Mouse (Mus musculus): Measurements from ENCODE around the gene Gm37240. TPM values are rescaled to one million over a fixed set of nuclear protein-coding genes. Genes with fewer than 3 reads are reported as not detected.

Gm37240 gene
- polyA plus RNA-seq, 1 experiment from 2014 or later, result 0.48 TPM

DNA sequence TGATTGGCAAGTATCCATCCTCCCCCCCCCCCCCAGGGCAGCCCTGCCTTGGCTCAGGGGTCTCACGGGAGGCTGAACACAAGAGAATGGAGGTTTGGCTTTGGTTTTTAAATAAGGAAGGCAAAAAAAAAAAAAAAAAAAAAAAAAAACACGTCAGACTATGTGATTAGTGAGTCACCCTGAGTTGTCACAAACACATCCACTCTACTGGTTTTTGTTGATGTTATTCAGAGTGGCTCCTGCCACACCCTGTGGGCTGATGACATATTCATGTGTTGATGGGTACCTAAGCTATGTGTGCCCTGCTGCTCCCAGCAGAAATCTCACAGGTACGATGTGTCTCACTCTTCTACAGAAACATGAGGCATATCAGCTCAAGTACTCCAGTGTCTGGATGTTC lies 1436.7 kb downstream of the Gm37240 start:
- Histone ChIP-seq H3K27ac (no peak overlapping the region), H3K9me3 (replicated peaks) (no peaks in the 10 kb centered on the region), H3K27me3 (no peaks in the 10 kb centered on the region), H3K4me2 (no peak overlapping the region), H3K4me1 (peaks cover 7% of the 10 kb centered on the region; the same call in 1 of the 2 replicates), H3K9ac (no peak overlapping the region), H3K36me3 (ENCODE audit: poor library complexity, severe bottlenecking) (no peaks in the 10 kb centered on the region), H3K4me3 (no peak overlapping the region)
- 51% methylated on average over 3 of the region's 3 CpGs for WGBS
- no peak for ATAC-seq

DNA sequence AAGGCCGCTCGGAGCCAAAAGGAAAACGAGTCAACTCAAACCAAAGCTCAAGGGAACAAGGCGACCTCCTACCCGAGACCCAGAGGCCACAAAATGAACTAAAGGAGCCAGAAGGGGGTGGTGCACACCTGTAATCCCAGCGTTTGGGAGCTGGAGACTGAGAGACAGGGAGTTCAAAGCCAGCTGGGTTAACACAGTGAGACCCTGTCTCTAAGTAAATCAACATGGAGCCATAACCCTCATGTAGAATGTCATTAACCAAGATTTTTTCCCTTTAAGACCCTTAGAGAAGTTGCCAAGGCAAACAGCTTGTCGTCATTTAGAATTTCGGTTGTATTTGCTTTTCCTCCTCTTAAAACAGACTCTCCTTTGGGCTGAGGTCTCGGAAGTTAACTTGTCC lies 1438.3 kb downstream of the Gm37240 start:
- H3K4me1 ChIP-seq, result peaks cover 7% of the 10 kb centered on the region; the same call in 1 of the 2 replicates
- H3K4me2 ChIP-seq, result no peak overlapping the region
- H3K9me3 ChIP-seq (replicated peaks), result no peaks in the 10 kb centered on the region
- H3K27me3 ChIP-seq, result no peaks in the 10 kb centered on the region
- H3K27ac ChIP-seq, result no peak overlapping the region
- H3K9ac ChIP-seq, result no peak overlapping the region
- H3K36me3 ChIP-seq (ENCODE audit: poor library complexity, severe bottlenecking), result no peaks in the 10 kb centered on the region
- no peak overlapping the region for H3K4me3 ChIP-seq
- WGBS, result 87% methylated on average over 9 of the region's 9 CpGs
- no peak for ATAC-seq

DNA sequence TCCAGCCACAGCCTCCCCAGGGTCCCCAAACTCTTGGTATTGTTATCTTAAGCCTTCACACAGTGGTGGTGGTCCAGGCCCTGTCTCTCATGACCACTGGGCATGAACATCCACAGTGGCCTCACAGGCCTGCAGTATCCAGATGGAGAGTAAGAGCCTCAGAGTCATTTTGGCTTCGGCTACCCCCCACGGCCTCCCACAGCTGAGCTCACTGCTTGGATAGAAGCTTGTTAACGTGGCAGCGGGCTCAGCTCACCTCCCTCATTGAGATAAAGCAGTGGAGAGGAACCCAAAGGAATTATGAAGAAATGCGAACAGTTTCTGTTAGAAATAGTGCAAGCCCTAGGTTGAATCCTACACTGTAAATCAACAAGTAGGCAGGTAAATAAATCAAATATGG lies 1439.5 kb downstream of the Gm37240 start:
- H3K4me2 ChIP-seq, result no peak overlapping the region
- 59% methylated on average over 5 of the region's 5 CpGs for WGBS
- no peaks in the 10 kb centered on the region for H3K4me1 ChIP-seq
- H3K9ac ChIP-seq, result no peak overlapping the region
- no peaks in the 10 kb centered on the region for H3K36me3 ChIP-seq (ENCODE audit: poor library complexity, severe bottlenecking)
- H3K9me3 ChIP-seq (replicated peaks), result no peaks in the 10 kb centered on the region
- no peak overlapping the region for H3K27ac ChIP-seq
- H3K27me3 ChIP-seq, result no peaks in the 10 kb centered on the region
- ATAC-seq, result no peak
- no peak overlapping the region for H3K4me3 ChIP-seq

MicroRNAs encoded within 50 kb of the gene (microRNA counts, 519-probe panel; counts per million panel counts)
- microRNA mmu-miR-466k, result 177 counts per million, percentile 53 among the panel's probes with 10 or more counts

Small RNA genes within 50 kb of the gene (microRNA-seq; reads per million reads assigned to microRNA genes)
- gene Mir466k, result not detected

Other genes starting within 250 kb of the Gm37240 start
- gene Fam160a1, start 70.2 kb downstream of the Gm37240 start, polyA plus RNA-seq (2015; fragmentation: Nextera tagmentation; extraction: Ambion mirVana), result 0.13 and 0.21 TPM in 2 replicates
- gene Glt28d2, start within 50 bp of the Gm37240 start, polyA plus RNA-seq (2015; fragmentation: Nextera tagmentation; extraction: Ambion mirVana), result 0.08 and 0.11 TPM in 2 replicates
- gene Sh3d19, start 83.6 kb upstream of the Gm37240 start, polyA plus RNA-seq (2015; fragmentation: Nextera tagmentation; extraction: Ambion mirVana), result 4.7 and 5.6 TPM in 2 replicates
- gene Prss48, start 115.0 kb upstream of the Gm37240 start, polyA plus RNA-seq (2015; fragmentation: Nextera tagmentation; extraction: Ambion mirVana), result not detected in 2 replicates